Mouse (Mus musculus): Measurements from ENCODE around the gene Nqo2. TPM values are rescaled to one million over a fixed set of nuclear protein-coding genes. Genes with fewer than 3 reads are reported as not detected.

Gene Nqo2
- polyA plus RNA-seq, 2 experiments, result 12.0 to 27.4 TPM

DNA sequence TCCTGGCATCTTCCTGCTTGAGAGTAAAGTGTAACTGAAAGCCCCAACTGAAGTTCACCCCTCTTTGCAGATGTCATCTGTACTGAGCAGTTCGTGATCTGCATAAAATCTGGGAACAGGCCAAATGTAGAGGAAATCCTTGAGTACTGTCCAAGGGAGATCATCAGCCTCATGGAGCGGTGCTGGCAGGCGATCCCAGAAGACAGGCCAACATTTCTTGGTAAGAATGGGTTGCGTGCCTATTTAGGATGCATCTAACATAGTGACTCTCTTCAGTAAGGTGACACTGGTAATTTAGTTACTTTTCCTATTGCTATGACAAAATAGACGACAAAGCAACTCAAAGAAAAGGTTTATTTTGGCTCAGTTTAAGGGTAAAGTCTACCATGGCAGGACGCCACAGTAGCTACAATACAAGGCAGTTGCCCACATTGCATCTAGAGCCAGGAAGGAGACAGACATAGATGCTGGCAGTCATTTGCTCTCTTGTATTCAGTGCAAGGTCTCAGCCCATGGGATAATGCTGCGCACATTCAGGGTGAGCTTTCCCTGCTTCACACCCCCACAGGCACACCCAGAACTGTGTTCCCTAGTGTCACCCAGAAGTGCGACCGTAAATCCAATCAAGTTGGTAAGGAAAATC lies 52.6 kb downstream of the Nqo2 start:
- no peak overlapping the region for H3K27ac ChIP-seq
- ATAC-seq (ENCODE audit: insufficient read depth) (no peak), DNase-seq (ENCODE audit: low read depth in 3 of 3, low spot score in 3 of 3) (no peak)

GRCm38 (mm10) chr13:34018521-34018920 lies 54.0 kb downstream of the Nqo2 start:
- H3K36me3 ChIP-seq (replicated peaks; ENCODE audit: control insufficient read depth, insufficient read depth, low read depth), result peaks cover 57% of the 10 kb centered on the region

More for the DNA sequence above, 52.6 kb downstream of the Nqo2 start:
- Histone ChIP-seq H3K4me2 (ENCODE audit: low read depth) (no peak overlapping the region), H3K4me1 (replicated peaks; ENCODE audit: control insufficient read depth in 2 of 2, insufficient read depth in 2 of 2, low read length in 1 of 2) (no peaks in the 10 kb centered on the region), H3K27me3 (ENCODE audit: control insufficient read depth, insufficient read depth, low read length) (no peaks in the 10 kb centered on the region), H3K9me3 (ENCODE audit: control insufficient read depth, low read length) (no peaks in the 10 kb centered on the region), H3K36me3 (replicated peaks; ENCODE audit: control insufficient read depth, insufficient read depth, low read depth) (peaks cover 55% of the 10 kb centered on the region), H3K9ac (replicated peaks) (no peak overlapping the region), H3K4me3 (ENCODE audit: insufficient read depth in 1 of 2, low read depth in 2 of 2, low read length in 2 of 2) (no peak overlapping the region)
- TF ChIP-seq EP300 (IDR thresholded peaks at IDR 0.05; ENCODE audit: low read depth) (no peak), CTCF (IDR thresholded peaks at IDR 0.05; ENCODE audit: low read depth) (no peak)
- WGBS (ENCODE audit: insufficient replicate concordance), result 87% methylated on average over 9 of the region's 9 CpGs

GRCm38 (mm10) chr13:34021998-34022397 lies 57.5 kb downstream of the Nqo2 start:
- Histone ChIP-seq H3K4me3 (ENCODE audit: insufficient read depth in 1 of 2, low read depth in 2 of 2, low read length in 2 of 2) (no peak overlapping the region), H3K27me3 (ENCODE audit: control insufficient read depth, insufficient read depth, low read length) (no peaks in the 10 kb centered on the region), H3K4me2 (ENCODE audit: low read depth) (no peak overlapping the region), H3K27ac (no peak overlapping the region), H3K9ac (replicated peaks) (no peak overlapping the region), H3K36me3 (replicated peaks; ENCODE audit: control insufficient read depth, insufficient read depth, low read depth) (peaks cover 26% of the 10 kb centered on the region), H3K4me1 (replicated peaks; ENCODE audit: control insufficient read depth in 2 of 2, insufficient read depth in 2 of 2, low read length in 1 of 2) (no peaks in the 10 kb centered on the region), H3K9me3 (ENCODE audit: control insufficient read depth, low read length) (no peaks in the 10 kb centered on the region)
- DNase-seq (ENCODE audit: low read depth in 3 of 3, low spot score in 3 of 3) (no peak), ATAC-seq (ENCODE audit: insufficient read depth) (no peak)
- WGBS (ENCODE audit: insufficient replicate concordance), result 89% methylated on average over 2 of the region's 2 CpGs
- no peak for TF ChIP-seq EP300 (IDR thresholded peaks at IDR 0.05; ENCODE audit: low read depth)
- no peak for TF ChIP-seq CTCF (IDR thresholded peaks at IDR 0.05; ENCODE audit: low read depth)

More at GRCm38 (mm10) chr13:34018521-34018920, 54.0 kb downstream of the Nqo2 start:
- 75% methylated on average over 1 of the region's 1 CpGs for WGBS (ENCODE audit: insufficient replicate concordance)
- H3K4me1 ChIP-seq (replicated peaks; ENCODE audit: control insufficient read depth in 2 of 2, insufficient read depth in 2 of 2, low read length in 1 of 2), result no peaks in the 10 kb centered on the region
- no peak overlapping the region for H3K27ac ChIP-seq
- no peak overlapping the region for H3K9ac ChIP-seq (replicated peaks)
- TF ChIP-seq EP300 (IDR thresholded peaks at IDR 0.05; ENCODE audit: low read depth) (no peak), CTCF (IDR thresholded peaks at IDR 0.05; ENCODE audit: low read depth) (no peak)
- H3K4me3 ChIP-seq (ENCODE audit: insufficient read depth in 1 of 2, low read depth in 2 of 2, low read length in 2 of 2), result no peak overlapping the region
- ATAC-seq (ENCODE audit: insufficient read depth) (no peak), DNase-seq (ENCODE audit: low read depth in 3 of 3, low spot score in 3 of 3) (no peak)
- H3K27me3 ChIP-seq (ENCODE audit: control insufficient read depth, insufficient read depth, low read length), result no peaks in the 10 kb centered on the region
- H3K4me2 ChIP-seq (ENCODE audit: low read depth), result no peak overlapping the region
- no peaks in the 10 kb centered on the region for H3K9me3 ChIP-seq (ENCODE audit: control insufficient read depth, low read length)

- Histone ChIP-seq H3K4me2 (ENCODE audit: low read depth) (no peak overlapping the region), H3K27ac (no peak overlapping the region), H3K9me3 (ENCODE audit: control insufficient read depth, low read length) (no peaks in the 10 kb centered on the region), H3K4me3 (ENCODE audit: insufficient read depth in 1 of 2, low read depth in 2 of 2, low read length in 2 of 2) (no peak overlapping the region), H3K36me3 (replicated peaks; ENCODE audit: control insufficient read depth, insufficient read depth, low read depth) (peaks cover 19% of the 10 kb centered on the region), H3K27me3 (ENCODE audit: control insufficient read depth, insufficient read depth, low read length) (no peaks in the 10 kb centered on the region), H3K4me1 (replicated peaks; ENCODE audit: control insufficient read depth in 2 of 2, insufficient read depth in 2 of 2, low read length in 1 of 2) (peaks cover 0 to 10% of the 10 kb centered on the region in 2 experiments; a peak in 2 of 4 replicates), H3K9ac (replicated peaks) (no peak overlapping the region)
- TF ChIP-seq EP300 (IDR thresholded peaks at IDR 0.05; ENCODE audit: low read depth) (no peak), CTCF (IDR thresholded peaks at IDR 0.05; ENCODE audit: low read depth) (no peak)
- 38% methylated on average over 2 of the region's 2 CpGs for WGBS (ENCODE audit: insufficient replicate concordance)
- peak; percentile 31; the same call in 1 of the 2 replicates for ATAC-seq (ENCODE audit: insufficient read depth)
- no peak for DNase-seq (ENCODE audit: low read depth in 3 of 3, low spot score in 3 of 3)
Measured at GRCm38 (mm10) chr13:34032041-34032440, 67.6 kb downstream of the Nqo2 start.

DNA sequence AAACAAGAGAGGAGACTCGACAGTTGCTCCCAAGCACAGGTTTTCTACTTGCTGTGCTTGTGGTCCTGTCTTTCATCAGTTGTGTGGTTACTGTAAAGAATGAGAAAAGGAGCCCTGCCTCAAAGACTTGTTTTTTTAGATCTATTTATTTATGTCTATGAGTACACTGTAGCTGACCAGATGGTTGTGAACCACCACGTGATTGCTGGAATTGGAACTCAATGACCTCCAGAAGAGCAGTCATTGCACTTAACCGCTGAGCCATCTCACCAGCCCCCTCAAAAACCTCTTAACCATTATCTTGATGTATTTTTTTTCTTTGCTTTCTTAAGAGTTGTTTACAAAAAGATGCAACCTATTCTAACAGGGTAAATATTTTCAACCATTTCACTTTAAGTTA lies 70.9 kb downstream of the Nqo2 start:
- H3K4me2 ChIP-seq (ENCODE audit: low read depth), result no peak overlapping the region
- peaks cover 2 to 18% of the 10 kb centered on the region in 2 experiments; a peak in 3 of 4 replicates for H3K4me1 ChIP-seq (replicated peaks; ENCODE audit: control insufficient read depth in 2 of 2, insufficient read depth in 2 of 2, low read length in 1 of 2)
- H3K27me3 ChIP-seq (ENCODE audit: control insufficient read depth, insufficient read depth, low read length), result no peaks in the 10 kb centered on the region
- peaks cover 13% of the 10 kb centered on the region for H3K36me3 ChIP-seq (replicated peaks; ENCODE audit: control insufficient read depth, insufficient read depth, low read depth)
- TF ChIP-seq EP300 (IDR thresholded peaks at IDR 0.05; ENCODE audit: low read depth), result no peak
- TF ChIP-seq CTCF (IDR thresholded peaks at IDR 0.05; ENCODE audit: low read depth), result no peak
- ATAC-seq (ENCODE audit: insufficient read depth) (no peak), DNase-seq (ENCODE audit: low read depth in 3 of 3, low spot score in 3 of 3) (no peak)
- no peak overlapping the region for H3K9ac ChIP-seq (replicated peaks)
- WGBS (ENCODE audit: insufficient replicate concordance), result 66% methylated on average over 3 of the region's 3 CpGs
- no peaks in the 10 kb centered on the region for H3K9me3 ChIP-seq (ENCODE audit: control insufficient read depth, low read length)
- no peak overlapping the region for H3K27ac ChIP-seq
- H3K4me3 ChIP-seq (ENCODE audit: insufficient read depth in 1 of 2, low read depth in 2 of 2, low read length in 2 of 2), result no peak overlapping the region
